Mouse (Mus musculus) adrenal gland, adult 2 months (tissue): ENCODE measurements at regions not wholly inside any gene's neighbourhood (a gene's known extent, or its start where the extent isn't known, plus 50 kb on each side); places are given as distances from the start of the nearest gene placed in this dataset.

Experiments
- DNase-seq: peaks from one replicate; pipeline ENCODE4 v3.0.0; 2021

- DNase-seq, result no peak
Observed at GRCm38 (mm10) chr7:136443436-136443835, 451.0 kb upstream of the Mgmt start.

- DNase-seq, result no peak
Observed at GRCm38 (mm10) chr7:136445091-136445490, 449.3 kb upstream of the Mgmt start.

- DNase-seq, result peak; percentile 5
Observed at GRCm38 (mm10) chr7:136449286-136449685, 445.1 kb upstream of the Mgmt start.

GRCm38 (mm10) chr7:136451672-136452361, 442.6 kb upstream of the Mgmt start:
- no peak for DNase-seq

- peak; percentile 4 for DNase-seq
Observed at GRCm38 (mm10) chr7:136452561-136452960, 441.9 kb upstream of the Mgmt start.

GRCm38 (mm10) chr7:136457171-136457570, 437.2 kb upstream of the Mgmt start:
- no peak for DNase-seq

- peak; percentile 6 for DNase-seq
Observed at GRCm38 (mm10) chr7:136457867-136458448, 436.5 kb upstream of the Mgmt start.

- DNase-seq, result no peak
Observed at GRCm38 (mm10) chr7:136477135-136477534, 417.3 kb upstream of the Mgmt start.

- no peak for DNase-seq
Observed at GRCm38 (mm10) chr7:136480641-136481202, 413.7 kb upstream of the Mgmt start.

GRCm38 (mm10) chr7:136483237-136483636, 411.2 kb upstream of the Mgmt start:
- DNase-seq, result no peak

GRCm38 (mm10) chr7:136487556-136487955, 406.9 kb upstream of the Mgmt start:
- no peak for DNase-seq

- no peak for DNase-seq
Observed at GRCm38 (mm10) chr7:136494862-136495261, 399.6 kb upstream of the Mgmt start.

GRCm38 (mm10) chr7:136496335-136497242, 397.8 kb upstream of the Mgmt start:
- no peak for DNase-seq

- DNase-seq, result no peak
Observed at GRCm38 (mm10) chr7:136500059-136500458, 394.4 kb upstream of the Mgmt start.

GRCm38 (mm10) chr7:136501094-136501493, 393.3 kb upstream of the Mgmt start:
- DNase-seq, result no peak

GRCm38 (mm10) chr7:136501855-136502847, 392.3 kb upstream of the Mgmt start:
- DNase-seq, result peak; percentile 49

- no peak for DNase-seq
Observed at GRCm38 (mm10) chr7:136511389-136511788, 383.0 kb upstream of the Mgmt start.

GRCm38 (mm10) chr7:136515376-136515775, 379.0 kb upstream of the Mgmt start:
- DNase-seq, result no peak

GRCm38 (mm10) chr7:136525821-136526220, 368.6 kb upstream of the Mgmt start:
- DNase-seq, result no peak

GRCm38 (mm10) chr7:136530006-136530785, 364.2 kb upstream of the Mgmt start:
- no peak for DNase-seq
